Mouse (Mus musculus) cerebellum, adult 18-20 months (tissue): ENCODE data around the gene Ptprn2.
A peak's percentile ranks its signal among the peaks of the same experiment; 100 is the strongest.

ENCODE experiments used
- DNase-seq, 2 experiments: peaks; one replicate each; pipeline ENCODE4 v3.0.0; 2021

The Ptprn2 gene

DNA sequence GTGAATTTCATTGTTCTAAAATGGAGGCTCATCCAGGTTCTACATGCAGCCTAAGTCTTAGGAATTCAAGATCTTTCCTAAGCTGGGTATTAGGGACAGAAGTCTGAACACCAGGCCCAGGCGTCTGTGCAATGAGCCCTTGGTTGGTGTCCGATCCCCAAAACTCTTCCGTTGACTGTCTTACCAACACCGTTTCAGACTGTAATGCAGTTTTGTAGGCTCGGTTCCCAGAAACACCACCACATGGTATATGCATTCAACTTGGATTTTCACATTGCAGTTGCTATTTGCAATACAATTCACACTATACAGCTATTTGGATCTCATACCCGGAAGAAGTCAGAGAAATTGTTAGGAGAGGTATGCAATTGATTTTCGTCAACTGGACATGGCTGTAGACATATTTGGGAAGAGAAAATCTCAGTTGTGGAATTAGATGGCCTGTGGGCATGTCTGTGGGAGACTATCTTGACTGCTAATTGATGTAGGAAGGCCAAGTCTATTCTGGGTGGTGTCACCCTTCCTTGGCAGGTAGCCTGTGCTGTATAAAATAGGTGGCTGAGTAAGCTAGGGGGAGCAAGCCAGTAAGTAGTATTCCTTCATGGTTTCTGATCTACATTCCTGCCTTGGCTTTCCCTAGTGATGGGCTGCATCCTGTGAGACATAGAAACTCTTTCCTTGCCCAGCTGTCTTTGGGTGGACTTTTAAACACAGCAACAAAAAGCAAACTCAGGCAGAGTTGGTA is 109.5 kb downstream of the Ptprn2 start:
- no peak for DNase-seq

DNA sequence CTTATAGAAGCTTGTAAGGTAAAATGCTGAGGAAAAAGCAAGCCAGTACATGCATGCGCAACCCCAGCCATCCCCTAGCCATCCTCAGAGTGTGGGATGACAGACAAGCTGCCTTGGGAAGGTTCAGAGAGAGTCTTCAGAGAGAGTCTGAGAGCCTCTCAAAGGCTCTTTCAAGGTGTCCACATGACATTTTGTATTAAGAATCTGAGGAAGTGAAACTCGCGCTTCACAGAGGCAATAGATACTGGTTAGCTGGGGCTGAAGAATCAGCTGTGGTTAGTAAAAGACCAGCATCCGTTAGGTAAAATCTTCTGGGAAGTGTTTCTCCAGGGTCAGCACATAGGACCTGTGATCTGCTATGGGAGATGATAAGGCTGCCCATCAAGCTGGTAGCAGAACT is 110.2 kb downstream of the Ptprn2 start:
- no peak for DNase-seq

DNA sequence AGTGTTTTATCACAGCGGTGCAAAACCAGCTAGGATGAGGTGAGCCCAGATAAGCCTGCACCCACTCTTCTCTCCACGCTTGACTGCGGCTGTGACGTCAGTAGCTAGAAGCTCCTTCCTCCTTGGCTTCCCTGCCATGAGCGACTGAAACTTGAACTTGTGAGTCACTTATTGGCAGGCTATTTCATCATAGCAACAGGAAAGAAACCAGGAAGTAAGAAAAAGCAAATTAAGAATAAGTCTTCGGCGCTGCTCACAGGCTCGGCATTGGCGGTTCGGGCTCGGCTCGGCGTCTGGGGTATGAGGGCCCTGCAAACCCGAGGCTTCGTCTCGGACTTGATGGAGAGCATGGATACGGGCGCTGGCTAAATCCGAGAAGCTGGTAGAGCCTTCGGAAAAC is 111.5 kb downstream of the Ptprn2 start:
- DNase-seq: no peak

DNA sequence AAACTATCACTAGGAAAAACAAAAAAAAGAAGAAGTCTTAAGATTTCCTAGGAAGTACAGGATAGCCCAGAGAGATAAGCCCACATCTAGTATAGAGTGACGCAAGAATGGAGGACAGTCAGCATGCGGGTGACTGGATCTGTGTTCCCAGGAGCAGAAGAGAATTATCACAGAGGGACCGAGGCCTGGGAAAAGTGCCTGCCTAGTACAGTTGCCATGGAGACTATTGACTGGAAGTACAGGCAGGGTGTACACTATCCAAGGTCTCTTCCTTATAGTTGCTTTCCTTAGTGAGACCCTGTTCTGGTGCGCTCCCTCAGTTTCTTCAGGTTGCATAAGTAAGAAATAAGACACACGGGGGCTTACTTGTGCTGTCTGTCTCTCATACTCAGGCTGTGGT is 112.2 kb downstream of the Ptprn2 start:
- no peak for DNase-seq

DNA sequence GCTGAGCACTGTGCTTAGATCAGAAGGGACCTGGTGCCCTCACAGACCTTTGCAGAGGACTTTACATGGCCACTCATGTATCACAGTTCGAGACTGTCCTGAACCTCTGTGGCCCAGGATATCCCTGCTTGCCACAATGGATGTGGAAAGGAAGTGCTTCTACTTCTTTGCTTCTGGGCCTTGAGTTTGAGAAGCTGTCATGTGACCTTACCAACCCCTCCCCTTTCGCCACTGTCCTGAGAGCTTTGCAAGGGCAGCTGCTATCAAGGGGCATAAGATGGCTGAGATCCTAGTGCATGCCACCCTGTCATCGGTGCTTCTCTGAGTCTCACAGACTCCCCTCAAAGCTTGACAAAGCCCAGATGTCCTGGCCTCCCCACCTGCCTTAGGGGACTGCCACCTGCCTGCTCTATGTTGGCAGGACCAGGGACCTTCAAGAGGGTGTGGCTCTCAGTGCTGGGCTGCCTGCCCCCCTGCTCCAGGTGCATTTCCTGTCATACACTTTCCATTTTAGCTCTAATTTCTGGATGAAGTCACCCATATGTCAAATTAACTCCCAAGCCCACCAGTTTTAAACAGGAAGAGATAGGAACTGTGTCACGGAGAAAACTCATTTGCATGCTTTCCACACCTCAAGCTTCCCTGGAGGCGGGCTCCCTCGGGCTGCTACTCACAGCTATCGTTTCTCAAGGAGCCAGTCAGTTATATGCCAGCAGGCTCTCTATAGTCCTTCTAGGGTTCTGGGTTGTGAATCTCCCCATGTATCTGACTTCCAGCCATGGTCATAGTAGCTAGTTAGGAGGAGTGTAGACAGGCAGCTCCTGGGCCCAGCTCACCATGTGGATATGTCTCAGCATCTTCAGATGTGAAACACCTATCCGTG is 112.8 kb downstream of the Ptprn2 start:
- DNase-seq: no peak

DNA sequence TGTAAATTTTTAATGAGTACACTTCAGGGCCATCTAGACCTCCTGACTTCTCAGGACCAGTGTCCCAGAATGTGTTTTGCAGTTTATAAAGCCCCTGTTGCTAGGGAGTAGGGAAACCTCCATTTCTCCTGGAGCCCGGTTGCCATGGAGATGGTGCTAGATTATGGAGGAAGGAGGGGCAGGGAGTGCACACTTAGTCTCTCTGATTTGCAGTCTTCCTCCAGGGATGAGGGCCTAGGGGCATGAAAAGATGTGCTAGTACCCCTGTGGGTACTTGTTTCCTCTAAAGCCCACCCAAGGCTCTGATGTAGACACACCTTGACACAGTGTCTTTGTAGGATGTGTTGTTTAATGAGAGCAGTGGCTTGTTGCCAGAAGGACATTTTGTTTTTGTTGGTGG is 114.0 kb downstream of the Ptprn2 start:
- DNase-seq: no peak

DNA sequence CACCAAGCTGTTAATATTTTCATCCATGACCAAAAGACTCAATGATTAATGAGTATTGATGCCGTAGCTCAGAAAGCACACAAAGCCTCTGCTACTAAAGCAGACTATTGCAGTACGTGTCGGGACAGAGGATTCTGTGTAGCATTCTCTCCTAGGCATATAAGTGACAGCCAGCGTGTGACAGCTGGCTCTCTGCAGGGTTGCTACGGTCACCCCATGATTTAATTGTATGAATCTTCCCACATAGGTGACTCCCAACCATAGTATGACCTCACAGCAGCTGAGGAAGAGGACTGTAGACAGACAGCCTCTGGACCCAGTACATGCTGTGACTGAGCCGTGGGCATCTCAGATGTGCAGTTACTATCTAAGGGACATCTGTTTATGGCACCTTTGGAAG is 114.5 kb downstream of the Ptprn2 start:
- no peak for DNase-seq

DNA sequence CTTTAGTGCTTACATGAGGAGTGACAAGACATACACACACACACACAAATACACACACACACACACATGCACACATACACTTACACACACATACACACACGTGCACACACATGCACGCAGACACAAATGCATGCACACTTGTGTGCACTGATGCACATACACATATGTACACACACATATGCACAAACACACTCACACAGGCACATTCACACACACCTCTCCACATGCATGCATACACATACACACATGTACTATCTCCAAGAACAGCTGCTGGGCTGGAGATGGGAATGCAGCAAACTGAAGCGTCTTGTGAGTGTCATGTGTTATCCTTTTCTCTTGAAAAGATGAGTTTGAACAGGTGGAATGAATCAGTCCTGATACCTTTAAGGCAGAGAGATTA is 115.9 kb downstream of the Ptprn2 start:
- no peak for DNase-seq

DNA sequence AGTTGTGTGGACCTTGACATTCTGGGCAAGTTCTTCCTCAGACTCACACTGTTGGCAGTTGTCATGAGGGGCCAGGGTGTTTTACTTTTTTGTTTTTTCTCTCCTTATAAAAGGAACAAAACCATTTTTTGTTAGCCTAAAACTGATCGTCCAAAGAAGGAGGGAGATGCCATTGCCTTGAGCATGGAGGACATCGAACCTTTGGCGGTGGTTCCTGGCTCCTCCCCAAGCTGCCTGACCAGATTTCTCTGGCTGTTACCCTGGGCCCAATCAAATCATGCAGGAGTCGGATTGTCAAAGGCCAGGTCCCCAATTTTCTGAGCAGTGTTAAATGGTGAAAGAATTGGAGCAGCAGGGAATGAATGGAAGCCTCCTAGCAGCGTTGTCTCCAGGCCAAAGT is 116.4 kb downstream of the Ptprn2 start:
- no peak for DNase-seq

DNA sequence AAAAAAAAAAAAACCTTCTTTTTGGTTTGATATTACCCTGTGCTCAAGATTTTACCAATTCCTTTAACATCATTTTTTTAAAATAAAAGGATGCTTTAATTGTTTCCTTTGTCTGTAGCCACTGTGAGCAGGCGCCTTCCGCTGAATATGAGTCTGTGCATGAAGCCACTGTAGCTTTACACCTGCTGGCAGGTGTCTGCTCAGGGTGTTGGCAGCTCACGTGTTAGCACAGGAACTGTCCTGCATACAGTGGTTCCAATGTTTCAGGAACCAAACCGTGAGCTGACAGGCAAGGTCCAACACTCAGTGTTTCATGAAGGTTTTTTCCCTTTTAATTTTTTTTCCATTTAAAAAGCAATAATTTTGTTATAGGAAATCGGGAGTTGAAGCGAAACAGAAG is 123.1 kb downstream of the Ptprn2 start:
- DNase-seq: no peak

DNA sequence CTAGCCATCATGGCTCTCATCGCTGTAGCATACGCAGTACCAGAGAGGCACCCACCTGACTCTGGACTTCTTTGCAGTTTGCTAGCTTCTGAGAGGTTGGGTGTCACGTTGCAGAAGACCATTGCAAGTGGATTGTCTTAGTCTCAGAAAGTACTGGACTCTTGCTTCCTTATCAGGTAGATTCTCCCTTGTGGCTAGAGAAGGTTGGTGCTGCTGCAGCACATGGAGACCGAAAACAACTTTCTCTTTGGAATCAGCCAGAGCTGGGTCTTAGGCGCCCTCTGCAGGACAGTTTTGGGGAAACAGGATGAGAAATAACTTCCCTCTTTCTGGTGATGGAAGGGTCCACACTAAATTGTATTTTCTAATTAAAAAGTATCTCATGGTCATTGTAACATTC is 134.3 kb downstream of the Ptprn2 start:
- peak; percentile 80 to 87 for DNase-seq

DNA sequence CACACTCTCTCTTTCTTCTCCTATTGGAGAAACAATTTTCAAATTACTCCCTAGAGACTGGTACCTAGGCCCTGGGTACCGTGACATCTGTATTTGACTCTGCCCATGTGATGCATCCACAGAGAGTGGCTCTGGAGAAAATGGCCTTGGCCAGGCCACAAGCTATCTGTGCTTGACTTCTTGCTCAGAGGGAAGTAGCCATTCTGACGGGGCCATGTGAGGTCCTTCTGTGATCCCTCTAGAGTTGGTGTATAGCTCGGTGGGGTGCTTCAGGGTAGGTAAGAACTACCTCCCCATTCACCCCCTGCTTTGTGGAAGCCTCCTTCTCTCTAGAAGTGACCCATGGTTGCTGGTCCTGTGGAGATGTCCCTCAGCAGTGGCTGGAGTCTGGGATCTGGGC is 134.8 kb downstream of the Ptprn2 start:
- DNase-seq: no peak

DNA sequence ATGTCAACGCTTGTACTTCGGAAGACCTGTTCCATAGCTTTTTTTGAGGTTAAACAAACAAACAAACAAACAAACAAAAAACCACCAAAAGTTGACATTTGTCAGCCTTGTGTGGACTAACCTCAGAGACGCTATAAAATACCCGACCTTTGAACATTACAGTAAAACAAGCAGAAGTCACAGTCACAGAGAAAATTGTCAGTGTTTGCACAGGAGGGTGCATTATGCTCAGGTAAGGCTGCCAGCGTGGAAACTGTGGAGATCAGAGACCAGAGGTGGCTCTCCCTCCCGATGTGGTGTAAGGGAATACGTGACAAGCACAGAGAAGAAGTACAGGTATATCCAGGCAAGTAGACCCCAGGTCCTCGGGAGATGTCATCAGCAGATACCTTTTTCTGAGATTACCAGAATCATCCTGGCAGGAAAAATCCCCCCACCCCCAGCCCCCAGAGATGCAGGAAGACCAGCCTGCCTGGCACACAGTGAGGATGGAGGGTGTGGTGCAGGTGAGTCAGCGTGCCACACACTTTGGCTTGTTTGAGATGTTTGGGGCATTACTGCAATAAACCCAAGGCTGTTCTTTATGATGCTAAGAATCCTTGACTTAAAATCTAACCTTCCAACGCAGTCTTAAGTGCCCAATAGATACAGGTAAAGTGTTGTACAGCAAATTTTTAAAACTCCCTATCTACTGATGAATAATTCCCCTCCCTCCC is 136.0 kb downstream of the Ptprn2 start:
- no peak for DNase-seq

DNA sequence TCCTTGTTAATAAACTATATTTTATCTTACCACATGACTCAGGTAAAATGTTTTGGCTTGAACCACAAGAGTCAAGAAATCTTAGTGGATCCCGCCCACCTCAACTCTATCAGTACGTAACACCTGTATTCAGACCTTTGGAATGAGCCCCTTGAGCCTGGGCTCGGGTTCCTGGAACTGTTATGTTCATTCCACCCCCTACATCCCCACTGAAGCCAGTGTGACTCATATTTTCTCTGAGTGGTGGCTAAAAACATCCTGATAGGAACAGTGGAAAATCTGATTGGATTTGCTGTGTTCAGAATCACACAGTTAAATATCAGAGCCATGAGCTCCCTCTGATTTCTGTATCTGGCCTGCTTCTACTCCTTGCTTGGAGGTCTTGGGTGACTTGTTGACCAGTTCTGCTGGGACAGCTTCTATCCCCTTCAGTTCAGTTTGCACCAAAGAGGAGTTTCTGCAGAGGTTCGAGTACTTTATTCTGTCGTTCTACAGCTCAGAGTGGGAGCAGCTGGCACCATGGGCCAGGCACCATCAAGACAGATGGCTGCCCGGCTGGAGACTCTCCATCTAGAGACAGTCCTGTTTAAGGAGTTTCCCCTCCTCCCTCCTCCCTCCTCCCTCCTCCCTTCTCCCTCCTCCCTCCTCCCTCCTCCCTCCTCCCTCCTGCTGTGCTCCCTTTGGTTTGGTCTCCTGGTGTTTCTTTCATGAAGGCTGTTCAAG is 137.3 kb downstream of the Ptprn2 start:
- peak; percentile 90 to 93 for DNase-seq

DNA sequence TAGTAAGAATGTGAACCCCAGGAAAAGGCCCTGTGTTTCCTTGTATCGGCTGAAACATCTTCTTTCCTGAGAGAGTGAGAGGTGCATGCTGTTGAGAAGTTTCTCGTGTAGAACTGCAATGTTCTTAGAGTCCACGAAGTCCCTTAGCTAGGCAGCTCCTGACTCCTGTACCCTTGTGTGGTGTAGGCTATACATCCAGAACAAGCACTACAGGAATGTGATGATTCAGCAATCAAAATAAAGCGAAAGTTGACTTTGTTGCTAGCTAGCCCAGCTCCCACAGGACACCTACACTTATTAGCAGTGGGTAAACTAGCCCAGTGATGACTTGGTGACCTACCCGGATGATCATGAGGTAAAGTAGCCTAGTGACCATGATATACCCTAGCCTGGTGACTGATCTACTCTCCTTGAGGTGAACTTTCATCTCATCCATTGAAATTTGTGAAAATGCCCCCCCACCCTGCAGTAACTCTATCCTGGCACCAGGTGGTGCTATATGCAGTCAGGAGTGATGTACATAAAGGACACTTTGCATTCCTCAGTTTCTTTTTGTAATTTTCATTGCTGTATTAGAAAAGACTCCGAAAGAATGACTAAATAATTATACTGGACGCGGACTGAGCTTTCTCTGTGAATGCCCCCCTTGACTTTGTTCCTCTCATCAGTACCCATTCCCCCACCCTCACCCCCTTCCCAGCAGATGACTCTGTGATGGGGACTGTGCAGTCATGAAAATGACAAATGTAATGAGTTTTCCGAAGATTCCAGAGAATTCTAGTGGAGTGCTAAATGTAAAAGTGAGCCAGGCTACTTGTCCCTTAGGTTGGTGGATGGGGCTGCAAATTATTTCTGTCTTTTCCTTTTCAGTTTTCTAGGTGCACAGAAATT is 140.1 kb downstream of the Ptprn2 start:
- peak; percentile 54 to 70 for DNase-seq

DNA sequence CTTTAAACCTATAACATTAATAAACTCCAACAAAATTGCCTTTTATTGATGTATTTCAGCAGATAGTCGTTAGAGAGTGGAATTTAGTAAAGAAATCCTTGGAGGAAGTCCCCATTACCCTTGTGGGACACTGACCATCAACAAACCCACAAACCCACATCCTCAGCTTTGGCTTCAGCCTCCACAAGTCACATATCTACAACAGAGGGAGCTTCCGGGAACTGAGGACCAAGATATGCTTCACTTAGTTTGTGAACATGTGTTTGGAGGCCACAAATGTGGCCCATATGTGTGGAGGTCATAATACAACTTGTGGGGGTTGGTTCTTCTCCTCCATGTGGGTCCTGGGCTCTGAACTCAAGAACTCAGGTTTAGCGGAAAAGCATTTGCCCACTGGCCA is 143.5 kb downstream of the Ptprn2 start:
- DNase-seq: no peak

DNA sequence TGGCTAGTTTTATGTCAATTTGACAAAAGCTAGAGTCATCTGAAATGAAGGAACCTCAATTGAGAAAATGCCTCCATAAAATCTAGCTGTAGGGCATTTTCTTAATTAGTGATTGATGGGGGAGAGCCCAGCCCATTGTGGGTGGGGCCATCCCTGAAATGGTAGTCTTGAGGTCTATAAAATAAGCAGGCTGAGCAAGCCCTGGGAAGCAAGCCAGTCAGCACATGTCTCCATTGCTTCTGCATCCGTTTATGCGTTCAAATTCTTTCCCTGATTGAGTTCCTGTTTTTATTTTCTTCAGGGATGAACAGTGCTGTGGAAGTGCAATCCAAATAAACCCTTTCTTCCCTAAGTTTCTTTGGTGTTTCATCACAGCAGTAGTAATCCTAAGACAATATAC is 152.0 kb downstream of the Ptprn2 start:
- DNase-seq: no peak

DNA sequence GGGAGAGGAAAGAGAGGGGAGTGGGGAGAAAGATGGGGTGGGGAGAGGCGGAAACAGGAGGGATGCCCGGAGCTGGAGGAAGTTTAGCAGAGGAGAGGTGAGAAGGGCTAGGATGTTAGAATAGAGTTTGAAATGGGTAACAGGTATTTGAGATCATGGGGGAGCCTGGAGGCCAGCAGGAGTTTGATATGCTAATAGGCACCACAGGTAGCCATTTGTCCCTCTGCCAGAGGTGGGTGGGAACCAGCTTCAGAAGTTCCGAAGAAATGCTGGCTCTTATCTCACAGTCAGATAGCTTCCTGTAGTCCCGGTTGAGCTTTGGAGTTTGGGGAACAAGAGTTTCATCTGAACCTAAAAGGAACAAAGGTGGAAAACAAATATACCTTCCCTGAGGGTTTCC is 155.4 kb downstream of the Ptprn2 start:
- no peak for DNase-seq

DNA sequence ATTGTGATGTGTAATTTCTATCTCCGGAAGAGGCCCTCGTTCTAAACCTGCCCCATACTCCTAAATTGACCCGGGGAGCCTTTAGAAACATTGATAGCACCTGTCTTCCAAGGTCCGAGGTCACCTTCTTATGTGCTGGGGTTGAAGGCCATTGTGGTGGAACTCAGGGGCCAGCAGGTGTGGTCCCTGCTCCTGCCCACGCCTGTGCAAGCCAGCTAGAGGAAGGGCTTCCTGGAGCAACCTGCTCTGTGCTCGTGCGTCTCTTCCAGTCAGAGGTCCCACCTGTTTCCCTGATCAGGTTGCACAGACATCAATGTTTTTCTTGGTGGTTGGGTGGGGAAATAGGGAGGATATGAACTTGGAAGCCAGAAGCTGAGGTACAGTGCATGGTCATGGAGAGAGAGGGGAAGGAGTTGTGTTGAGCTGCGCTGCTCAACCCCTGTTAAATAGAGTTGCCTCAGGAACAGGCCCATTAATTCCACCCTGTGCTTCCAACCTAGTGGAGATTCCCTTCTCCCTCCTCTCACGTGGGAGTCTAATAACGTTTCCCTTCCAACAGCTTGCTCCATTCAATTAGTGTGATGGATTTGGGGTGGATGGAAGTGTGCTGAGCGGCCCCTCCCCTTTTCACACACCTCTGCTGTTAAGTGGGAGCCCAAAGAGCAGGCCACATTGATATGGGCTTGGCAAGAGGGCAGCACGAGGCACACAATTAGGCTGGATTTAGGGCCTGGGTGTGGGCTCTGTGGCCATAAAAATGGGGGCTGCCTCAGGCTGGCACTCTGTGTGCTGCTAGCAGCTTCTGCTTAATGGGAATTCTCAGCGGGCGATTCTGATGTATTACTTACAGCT is 156.0 kb downstream of the Ptprn2 start:
- DNase-seq: no peak

DNA sequence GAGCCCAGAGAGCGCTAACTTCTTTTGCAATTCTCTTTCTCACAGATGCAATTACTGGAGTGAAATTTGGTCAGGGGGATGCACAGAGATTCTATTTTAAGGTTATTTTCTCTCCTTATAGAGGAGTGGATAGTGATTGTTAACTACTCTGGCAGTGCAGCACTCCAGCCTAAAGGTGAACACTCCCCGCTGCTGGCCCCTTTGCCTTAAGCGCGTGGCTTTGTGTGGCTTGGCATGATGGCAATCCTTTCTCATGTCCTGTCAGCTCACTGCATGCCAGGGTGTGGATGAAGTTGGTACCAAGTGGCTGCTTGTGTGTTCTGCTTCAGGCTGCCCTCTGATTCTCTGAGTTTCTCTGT is 156.7 kb downstream of the Ptprn2 start:
- no peak for DNase-seq

DNA sequence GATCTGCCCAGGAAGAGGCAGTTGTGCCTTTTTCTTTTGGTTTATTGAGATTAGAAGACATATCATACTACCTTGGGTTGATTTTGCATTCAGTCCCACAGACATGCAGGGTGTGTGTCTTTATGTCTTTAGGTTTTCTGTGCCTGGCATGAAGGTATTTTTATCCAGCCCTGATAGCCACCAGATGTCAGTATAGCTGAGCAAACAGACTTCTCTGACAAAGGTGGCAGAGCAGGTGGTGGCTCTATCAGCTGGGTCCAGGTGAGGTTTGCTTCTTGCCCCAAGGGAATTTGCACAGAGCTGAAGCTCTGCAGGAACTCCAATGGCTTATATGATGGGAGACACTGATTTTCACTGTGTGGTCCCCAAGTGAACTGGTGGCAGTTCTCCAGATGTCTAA is 161.3 kb downstream of the Ptprn2 start:
- DNase-seq: peak; percentile 39 to 49
